Mouse (Mus musculus) kidney, adult 10 weeks (tissue): ENCODE results near the gene Tmem86a. TPM values are rescaled to one million over a fixed set of nuclear protein-coding genes. Genes with fewer than 3 reads are reported as not detected.

Experiments used
- polyA plus RNA-seq: library from polyadenylated mRNA; stranded (reverse); fragments of 350-450 nt; fragmentation: Illumina TruSeq; extraction: RNeasy Lipid Tissue Mini Kit (QIAGEN cat#74804); gene quantifications from one replicate; pipeline ENCODE4 v1.2.3, GENCODE M21; 2014; ENCODE audit warnings: low read depth, low replicate concordance

Gene Tmem86a
- polyA plus RNA-seq = 3.0 TPM

GRCm38 (mm10) chr7:47050366-47050765 is at the start of gene Tmem86a:
Gene Tmem86a (plus strand): TSS chr7:47050601.

GRCm38 (mm10) chr7:47008168-47008993 is 42.0 kb upstream of the Tmem86a start, which contains the start of gene Spty2d1:
Gene Spty2d1 (minus strand): TSS chr7:47008411.

Other genes starting within 250 kb of the Tmem86a start
- gene Ldha, start 209.1 kb upstream of the Tmem86a start, polyA plus RNA-seq = 201 TPM
- not detected for gene Ldhc, start 189.4 kb upstream of the Tmem86a start, polyA plus RNA-seq
- 241 TPM for gene Tsg101, start 130.6 kb upstream of the Tmem86a start, polyA plus RNA-seq
- gene Uevld, start 92.1 kb upstream of the Tmem86a start, polyA plus RNA-seq = 21.9 TPM
- gene Gm9999, start 67.0 kb upstream of the Tmem86a start, polyA plus RNA-seq = not detected
- 35.4 TPM for gene Spty2d1, start 42.2 kb upstream of the Tmem86a start, polyA plus RNA-seq
- gene Ptpn5, start 83.1 kb downstream of the Tmem86a start, polyA plus RNA-seq = not detected
- gene Mrgpra6, start 154.3 kb downstream of the Tmem86a start, polyA plus RNA-seq = not detected
- gene Mrgpra9, start 202.2 kb downstream of the Tmem86a start, polyA plus RNA-seq = not detected